Mouse (Mus musculus): ENCODE measurements around the gene Kcnk13. TPM values are rescaled to one million over a fixed set of nuclear protein-coding genes. Genes with fewer than 3 reads are reported as not detected.
A peak's percentile ranks its signal among the peaks of the same experiment; 100 is the strongest.

Kcnk13 gene
- polyA plus RNA-seq, 1 experiment from 2014 or later: 14.2 TPM

- Histone ChIP-seq H3K36me3 (ENCODE audit: inconsistent target) (peaks cover 26% of the 10 kb centered on the region), H3K27ac (peak within 1 kb of the TSS; percentile 60), H3K4me3 (ENCODE audit: inconsistent target) (peak within 1 kb of the TSS; percentile 74), H3K79me2 (ENCODE audit: inconsistent target) (peaks cover 32% of the 10 kb centered on the region)
- under 1% methylated on average over 58 of the region's 58 CpGs for WGBS (ENCODE audit: missing documents)
Observed at GRCm38 (mm10) chr12:100109986-100110696, 145.8 kb downstream of the Kcnk13 start, which contains the start of gene Psmc1. Gene Psmc1 (plus strand): TSS chr12:100110154.

Other genes with a start within 250 kb of the Kcnk13 start
- 0.36 to 1.9 TPM (median 1.4 TPM) in 3 replicates for gene Efcab11, start 80.1 kb upstream of the Kcnk13 start, polyA plus RNA-seq (2018)
- 6.7 to 14.2 TPM (median 8.4 TPM) in 3 replicates for gene Tdp1, start 80.0 kb upstream of the Kcnk13 start, polyA plus RNA-seq (2018)
- 132 to 355 TPM (median 176 TPM) in 3 replicates for gene Psmc1, start 145.7 kb downstream of the Kcnk13 start, polyA plus RNA-seq (2018)
- gene Nrde2, start 195.2 kb downstream of the Kcnk13 start, polyA plus RNA-seq (2018): 10.0 to 19.9 TPM (median 11.5 TPM) in 3 replicates
- 353 to 525 TPM (median 432 TPM) in 3 replicates for gene Calm1, start 234.9 kb downstream of the Kcnk13 start, polyA plus RNA-seq (2018)

Measured in macrophage (primary cell).